Mouse (Mus musculus): ENCODE results near the gene Krtap22-2. TPM values are rescaled to one million over a fixed set of nuclear protein-coding genes. Genes with fewer than 3 reads are reported as not detected.
A peak's percentile ranks its signal among the peaks of the same experiment; 100 is the strongest.
"Not testable (repeated sequence)": the region's sequence is repeated elsewhere in the genome, so short reads cannot be mapped to it uniquely, and the experiment has no call there.

Krtap22-2 gene
- polyA plus RNA-seq (2012; ENCODE audit: insufficient read depth, low replicate concordance): not detected in 2 replicates

- Histone ChIP-seq H3K27me3 (replicated peaks) (no peaks in the 10 kb centered on the region), H3K4me3 (replicated peaks) (peak within 1 kb of the TSS; percentile 62), H3K36me3 (replicated peaks; ENCODE audit: low read length) (no peaks in the 10 kb centered on the region), H3K4me1 (no peaks in the 10 kb centered on the region), H3K9me3 (peaks cover 10% of the 10 kb centered on the region)
- TF ChIP-seq GATA1 (IDR thresholded peaks at IDR 0.05; ENCODE audit: borderline replicate concordance, low read length): no peak
- TF ChIP-seq FLI1 (IDR thresholded peaks at IDR 0.05; ENCODE audit: low read length): no peak
Measured at GRCm38 (mm10) chr16:89010659-89011058, at the start of gene Krtap22-2. Gene Krtap22-2 (minus strand): TSS chr16:89010759.

- TF ChIP-seq FLI1 (IDR thresholded peaks at IDR 0.05; ENCODE audit: low read length) (no peak), GATA1 (IDR thresholded peaks at IDR 0.05; ENCODE audit: borderline replicate concordance, low read length) (no peak)
- Histone ChIP-seq H3K4me3 (replicated peaks) (no peak within 1 kb of the TSS), H3K4me1 (no peaks in the 10 kb centered on the region), H3K9me3 (peaks cover 7% of the 10 kb centered on the region; the same call in 1 of the 2 replicates), H3K27me3 (replicated peaks) (no peaks in the 10 kb centered on the region), H3K36me3 (replicated peaks; ENCODE audit: low read length) (no peaks in the 10 kb centered on the region)
Measured at GRCm38 (mm10) chr16:89047783-89048182, 37.2 kb upstream of the Krtap22-2 start, which contains the start of gene Krtap6-5. Gene Krtap6-5 (minus strand): TSS chr16:89047883.

- H3K4me1 ChIP-seq; H3K4me3 ChIP-seq (replicated peaks); H3K9me3 ChIP-seq; H3K36me3 ChIP-seq (replicated peaks; ENCODE audit: low read length); H3K27me3 ChIP-seq (replicated peaks): not testable (repeated sequence)
Measured at GRCm38 (mm10) chr16:89041372-89041771, 30.8 kb upstream of the Krtap22-2 start, which contains the start of gene Gm10228. Gene Gm10228 (minus strand): TSS chr16:89041472.

- not testable (repeated sequence) for H3K36me3 ChIP-seq (replicated peaks; ENCODE audit: low read length); H3K9me3 ChIP-seq; H3K4me3 ChIP-seq (replicated peaks); H3K27me3 ChIP-seq (replicated peaks); H3K4me1 ChIP-seq
Measured at GRCm38 (mm10) chr16:89031399-89031798, 20.8 kb upstream of the Krtap22-2 start, which contains the start of gene Krtap6-1. Gene Krtap6-1 (plus strand): TSS chr16:89031699.

GRCm38 (mm10) chr16:89014984-89015383, 4.4 kb upstream of the Krtap22-2 start, which contains the start of gene Gm10229:
Gene Gm10229 (plus strand): TSS chr16:89015284.
- not testable (repeated sequence) for H3K27me3 ChIP-seq (replicated peaks); H3K4me1 ChIP-seq; H3K9me3 ChIP-seq; H3K4me3 ChIP-seq (replicated peaks); H3K36me3 ChIP-seq (replicated peaks; ENCODE audit: low read length)

- no peak overlapping the region for H3K4me3 ChIP-seq (replicated peaks)
- no peaks in the 10 kb centered on the region for H3K36me3 ChIP-seq (replicated peaks; ENCODE audit: low read length)
- no peaks in the 10 kb centered on the region for H3K4me1 ChIP-seq
- peaks cover 10% of the 10 kb centered on the region for H3K9me3 ChIP-seq
- TF ChIP-seq FLI1 (IDR thresholded peaks at IDR 0.05; ENCODE audit: low read length) (no peak), GATA1 (IDR thresholded peaks at IDR 0.05; ENCODE audit: borderline replicate concordance, low read length) (no peak)
- no peaks in the 10 kb centered on the region for H3K27me3 ChIP-seq (replicated peaks)
Measured at GRCm38 (mm10) chr16:89013973-89014372, 3.4 kb upstream of the Krtap22-2 start.

GRCm38 (mm10) chr16:88962773-88963172, 47.8 kb downstream of the Krtap22-2 start, which contains the start of gene Krtap16-3:
Gene Krtap16-3 (minus strand): TSS chr16:88962873.
- no peaks in the 10 kb centered on the region for H3K36me3 ChIP-seq (replicated peaks; ENCODE audit: low read length)
- H3K4me3 ChIP-seq (replicated peaks): no peak within 1 kb of the TSS
- peaks cover 12% of the 10 kb centered on the region for H3K9me3 ChIP-seq
- H3K4me1 ChIP-seq: no peaks in the 10 kb centered on the region
- no peaks in the 10 kb centered on the region for H3K27me3 ChIP-seq (replicated peaks)
- TF ChIP-seq GATA1 (IDR thresholded peaks at IDR 0.05; ENCODE audit: borderline replicate concordance, low read length): no peak
- no peak for TF ChIP-seq FLI1 (IDR thresholded peaks at IDR 0.05; ENCODE audit: low read length)

Other genes starting within 250 kb of the Krtap22-2 start
- gene 2310057N15Rik, start 236.6 kb downstream of the Krtap22-2 start, polyA plus RNA-seq (2012; ENCODE audit: insufficient read depth, low replicate concordance): not detected in 2 replicates
- not detected in 2 replicates for gene Gm5965, start 232.9 kb downstream of the Krtap22-2 start, polyA plus RNA-seq (2012; ENCODE audit: insufficient read depth, low replicate concordance)
- not detected in 2 replicates for gene Gm20741, start 198.5 kb downstream of the Krtap22-2 start, polyA plus RNA-seq (2012; ENCODE audit: insufficient read depth, low replicate concordance)
- not detected in 2 replicates for gene Krtap15, start 190.5 kb downstream of the Krtap22-2 start, polyA plus RNA-seq (2012; ENCODE audit: insufficient read depth, low replicate concordance)
- gene Krtap14, start 184.6 kb downstream of the Krtap22-2 start, polyA plus RNA-seq (2012; ENCODE audit: insufficient read depth, low replicate concordance): not detected in 2 replicates
- gene Krtap19-1, start 141.3 kb downstream of the Krtap22-2 start, polyA plus RNA-seq (2012; ENCODE audit: insufficient read depth, low replicate concordance): not detected in 2 replicates
- gene Krtap19-2, start 136.5 kb downstream of the Krtap22-2 start, polyA plus RNA-seq (2012; ENCODE audit: insufficient read depth, low replicate concordance): not detected in 2 replicates
- not detected in 2 replicates for gene Krtap19-3, start 132.7 kb downstream of the Krtap22-2 start, polyA plus RNA-seq (2012; ENCODE audit: insufficient read depth, low replicate concordance)
- not detected in 2 replicates for gene Krtap19-4, start 125.7 kb downstream of the Krtap22-2 start, polyA plus RNA-seq (2012; ENCODE audit: insufficient read depth, low replicate concordance)
- gene Krtap19-5, start 114.3 kb downstream of the Krtap22-2 start, polyA plus RNA-seq (2012; ENCODE audit: insufficient read depth, low replicate concordance): not detected in 2 replicates
- gene Krtap19-9b, start 78.5 kb downstream of the Krtap22-2 start, polyA plus RNA-seq (2012; ENCODE audit: insufficient read depth, low replicate concordance): not detected in 2 replicates
- not detected in 2 replicates for gene Krtap16-3, start 47.9 kb downstream of the Krtap22-2 start, polyA plus RNA-seq (2012; ENCODE audit: insufficient read depth, low replicate concordance)
- gene Gm10229, start 4.5 kb upstream of the Krtap22-2 start, polyA plus RNA-seq (2012; ENCODE audit: insufficient read depth, low replicate concordance): not detected in 2 replicates
- not detected in 2 replicates for gene Krtap6-1, start 20.9 kb upstream of the Krtap22-2 start, polyA plus RNA-seq (2012; ENCODE audit: insufficient read depth, low replicate concordance)
- gene Gm10228, start 30.7 kb upstream of the Krtap22-2 start, polyA plus RNA-seq (2012; ENCODE audit: insufficient read depth, low replicate concordance): not detected in 2 replicates
- not detected in 2 replicates for gene Krtap6-5, start 37.1 kb upstream of the Krtap22-2 start, polyA plus RNA-seq (2012; ENCODE audit: insufficient read depth, low replicate concordance)
- gene 1110025L11Rik, start 53.2 kb upstream of the Krtap22-2 start, polyA plus RNA-seq (2012; ENCODE audit: insufficient read depth, low replicate concordance): not detected in 2 replicates
- not detected in 2 replicates for gene Krtap6-3, start 73.3 kb upstream of the Krtap22-2 start, polyA plus RNA-seq (2012; ENCODE audit: insufficient read depth, low replicate concordance)
- not detected in 2 replicates for gene Gm6358, start 130.1 kb upstream of the Krtap22-2 start, polyA plus RNA-seq (2012; ENCODE audit: insufficient read depth, low replicate concordance)
- gene Gm10061, start 140.3 kb upstream of the Krtap22-2 start, polyA plus RNA-seq (2012; ENCODE audit: insufficient read depth, low replicate concordance): not detected in 2 replicates
- not detected in 2 replicates for gene Gm9789, start 147.2 kb upstream of the Krtap22-2 start, polyA plus RNA-seq (2012; ENCODE audit: insufficient read depth, low replicate concordance)
- not detected in 2 replicates for gene Gm7735, start 158.7 kb upstream of the Krtap22-2 start, polyA plus RNA-seq (2012; ENCODE audit: insufficient read depth, low replicate concordance)
- gene 1110057P08Rik, start 164.0 kb upstream of the Krtap22-2 start, polyA plus RNA-seq (2012; ENCODE audit: insufficient read depth, low replicate concordance): not detected in 2 replicates
- gene Krtap20-2, start 195.1 kb upstream of the Krtap22-2 start, polyA plus RNA-seq (2012; ENCODE audit: insufficient read depth, low replicate concordance): not detected in 2 replicates